Mouse (Mus musculus) C2C12 (cell line): ENCODE measurements around the gene Draxin. TPM values are rescaled to one million over a fixed set of nuclear protein-coding genes. Genes with fewer than 3 reads are reported as not detected.

ENCODE experiments used
- H3K27me3 ChIP-seq: one replicate; pipeline ENCODE4 v1.6.1; 2011; ENCODE audit not compliant: control insufficient read depth, insufficient read depth, insufficient read length
- H3K36me3 ChIP-seq: one replicate; pipeline ENCODE4 v1.6.1; 2011; ENCODE audit not compliant: control insufficient read depth, insufficient read depth
- H3K4me3 ChIP-seq: one replicate; pipeline ENCODE4 v1.5.1; 2011; ENCODE audit warnings: mild to moderate bottlenecking, control low read depth; ENCODE audit not compliant: poor library complexity, insufficient read depth, severe bottlenecking
- H3K79me2 ChIP-seq: one replicate; pipeline ENCODE4 v1.6.1; 2011; ENCODE audit not compliant: control insufficient read depth, insufficient read depth
- H3K79me3 ChIP-seq: one replicate; pipeline ENCODE4 v1.6.1; 2011; ENCODE audit warnings: low read depth, control low read depth
- H3ac ChIP-seq: one replicate; pipeline ENCODE3; 2011; ENCODE audit warnings: low read depth; ENCODE audit not compliant: control insufficient read depth, insufficient read length
- CEBPB ChIP-seq: IDR thresholded peaks from one replicate; pipeline ENCODE4 v1.6.1; 2011; ENCODE audit warnings: low read depth, mild to moderate bottlenecking, control low read depth, moderate library complexity
- CTCF ChIP-seq: IDR thresholded peaks from one replicate; pipeline ENCODE4 v1.5.1; 2011; ENCODE audit not compliant: control insufficient read depth, insufficient read depth, insufficient read length
- FOSL1 ChIP-seq: IDR thresholded peaks from one replicate; pipeline ENCODE4 v1.8.0; 2011; ENCODE audit warnings: mild to moderate bottlenecking, low read length; ENCODE audit not compliant: poor library complexity, insufficient read depth, severe bottlenecking
- MAX ChIP-seq: IDR thresholded peaks from one replicate; pipeline ENCODE4 v1.6.1; 2011; ENCODE audit warnings: mild to moderate bottlenecking, control low read depth
- MYOD1 ChIP-seq: IDR thresholded peaks from one replicate; pipeline ENCODE4 v1.6.1; 2011; ENCODE audit warnings: low read depth; ENCODE audit not compliant: control insufficient read depth, insufficient read length
- MYOG ChIP-seq: IDR thresholded peaks from one replicate; pipeline ENCODE4 v1.6.1; 2011; ENCODE audit not compliant: control insufficient read depth, insufficient read length; ENCODE audit errors: extremely low read depth
- USF1 ChIP-seq: IDR thresholded peaks from one replicate; pipeline ENCODE4 v1.6.1; 2011; ENCODE audit warnings: low read depth, mild to moderate bottlenecking, control low read depth, moderate library complexity
- polyA plus RNA-seq: library from polyadenylated mRNA; unstranded; fragments of >200 nt; fragmentation: generic; extraction: Trizol; gene quantifications from one replicate; pipeline ENCODE4 v1.2.1, GENCODE M21; 2012; ENCODE audit warnings: missing spikeins

Gene Draxin
- polyA plus RNA-seq, 1 experiment: 0.01 TPM

- H3K4me3 ChIP-seq: no peak overlapping the region
- no peaks in the 10 kb centered on the region for H3K27me3 ChIP-seq
- H3K79me2 ChIP-seq: no peaks in the 10 kb centered on the region
- H3K36me3 ChIP-seq: no peaks in the 10 kb centered on the region
- H3K79me3 ChIP-seq: no peaks in the 10 kb centered on the region
- no peak overlapping the region for H3ac ChIP-seq
- no peak for TF ChIP-seq MYOG
- TF ChIP-seq USF1: no peak
- no peak for TF ChIP-seq CTCF
- no peak for TF ChIP-seq MYOD1
- TF ChIP-seq FOSL1: no peak
- no peak for TF ChIP-seq MAX
- TF ChIP-seq CEBPB: no peak
Measured at GRCm38 (mm10) chr4:148081201-148081600, 49.3 kb downstream of the Draxin start.

DNA sequence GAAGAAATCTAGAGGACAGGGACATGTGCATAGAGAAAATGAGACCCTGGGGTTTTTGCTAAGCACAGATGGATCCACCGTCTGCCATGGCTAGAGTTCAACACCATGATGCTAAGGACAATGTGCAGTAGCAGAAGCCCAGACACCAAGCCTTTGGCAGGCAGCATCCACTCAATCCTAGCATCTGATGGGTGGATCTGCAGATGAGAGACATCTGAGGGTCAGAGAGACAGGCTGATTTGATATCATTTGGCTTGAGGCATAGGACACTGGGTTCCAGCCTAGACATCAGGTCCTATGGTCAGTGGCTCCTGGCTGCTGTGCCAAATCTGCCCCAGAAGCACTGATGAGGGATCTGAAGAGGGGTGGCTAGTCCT is 49.9 kb downstream of the Draxin start:
- no peaks in the 10 kb centered on the region for H3K36me3 ChIP-seq
- H3ac ChIP-seq: no peak overlapping the region
- no peaks in the 10 kb centered on the region for H3K79me3 ChIP-seq
- H3K4me3 ChIP-seq: no peak overlapping the region
- TF ChIP-seq CTCF (no peak), FOSL1 (no peak), MYOD1 (no peak), USF1 (no peak), MAX (no peak), MYOG (no peak), CEBPB (no peak)
- no peaks in the 10 kb centered on the region for H3K79me2 ChIP-seq
- H3K27me3 ChIP-seq: no peaks in the 10 kb centered on the region

DNA sequence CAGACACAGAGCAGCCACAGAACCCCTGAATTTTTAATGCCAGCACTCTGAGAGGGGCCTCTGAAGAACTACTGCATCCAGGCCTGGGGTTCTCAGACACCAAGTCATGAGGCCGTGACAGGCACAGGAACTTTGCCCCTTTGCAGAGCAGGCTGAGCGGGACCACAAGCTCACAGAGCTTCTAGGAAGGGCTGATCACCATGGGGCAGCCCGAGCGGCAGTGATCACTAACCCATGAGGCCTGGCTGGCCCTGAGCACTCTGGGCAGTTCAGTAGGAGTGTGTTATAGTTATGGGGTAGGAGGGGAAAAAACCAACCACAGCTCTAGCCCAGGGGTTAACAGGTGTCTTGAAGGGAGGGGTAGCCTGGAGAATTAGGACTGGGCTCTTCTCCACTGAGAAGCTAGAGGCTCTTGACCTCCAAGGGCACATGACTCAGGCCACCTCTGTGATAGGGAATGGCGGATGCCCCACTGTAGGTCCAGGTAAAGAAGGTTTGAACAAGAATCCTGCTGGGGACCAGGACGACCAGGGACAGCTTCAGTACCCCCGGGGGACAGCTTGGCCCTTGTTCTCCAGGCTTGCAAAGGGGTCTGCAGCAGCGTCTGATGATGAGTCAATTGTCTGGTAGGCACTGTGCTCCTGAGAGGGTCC is 50.4 kb downstream of the Draxin start:
- H3K4me3 ChIP-seq: no peak overlapping the region

GRCm38 (mm10) chr4:148079212-148079611 is 51.3 kb downstream of the Draxin start:
- no peaks in the 10 kb centered on the region for H3K27me3 ChIP-seq
- H3K36me3 ChIP-seq: no peaks in the 10 kb centered on the region
- H3ac ChIP-seq: no peak overlapping the region
- H3K79me3 ChIP-seq: no peaks in the 10 kb centered on the region
- H3K79me2 ChIP-seq: no peaks in the 10 kb centered on the region
- no peak overlapping the region for H3K4me3 ChIP-seq
- TF ChIP-seq MYOD1 (no peak), MAX (no peak), FOSL1 (no peak), CTCF (no peak), MYOG (no peak), USF1 (no peak), CEBPB (no peak)

More for the DNA sequence above, 50.4 kb downstream of the Draxin start:
- TF ChIP-seq USF1 (no peak), CTCF (no peak), MAX (no peak), FOSL1 (no peak), MYOG (no peak), MYOD1 (no peak), CEBPB (no peak)
- Histone ChIP-seq H3K79me2 (no peaks in the 10 kb centered on the region), H3ac (no peak overlapping the region), H3K27me3 (no peaks in the 10 kb centered on the region), H3K36me3 (no peaks in the 10 kb centered on the region), H3K79me3 (no peaks in the 10 kb centered on the region)

GRCm38 (mm10) chr4:148075881-148076280 is 54.6 kb downstream of the Draxin start:
- Histone ChIP-seq H3K4me3 (no peak overlapping the region), H3ac (no peak overlapping the region), H3K27me3 (no peaks in the 10 kb centered on the region), H3K79me2 (no peaks in the 10 kb centered on the region), H3K79me3 (no peaks in the 10 kb centered on the region), H3K36me3 (no peaks in the 10 kb centered on the region)
- TF ChIP-seq CEBPB (no peak), FOSL1 (no peak), MAX (no peak), MYOG (no peak), MYOD1 (no peak), USF1 (no peak), CTCF (no peak)
